Mouse (Mus musculus) forebrain, embryonic 16.5 days (tissue): ENCODE results near the gene Fem1a. TPM values are rescaled to one million over a fixed set of nuclear protein-coding genes. Genes with fewer than 3 reads are reported as not detected.

ENCODE experiments used
- ATAC-seq: fragments of 200-750 bp; cut with Nextera tagmentation; 2 replicates; pipeline ENCODE4 v1.8.0; 2017; ENCODE audit warnings: mild to moderate bottlenecking, moderate library complexity
- H3K27ac ChIP-seq: fragments of 300-500 bp; sonication (generic); 2 replicates; pipeline ENCODE4 v1.5.1; 2014; ENCODE audit warnings: low read length, control low read depth
- H3K27me3 ChIP-seq: fragments of 300-500 bp; sonication (generic); replicated peaks from 2 replicates; pipeline ENCODE4 v1.6.1; 2014; ENCODE audit warnings: low read length; ENCODE audit not compliant: control insufficient read depth, insufficient read depth
- H3K36me3 ChIP-seq: fragments of 300-500 bp; sonication (generic); 2 replicates; pipeline ENCODE4 v1.6.1; 2014; ENCODE audit not compliant: control insufficient read depth, insufficient read depth
- H3K4me1 ChIP-seq: fragments of 300-500 bp; sonication (generic); replicated peaks from 2 replicates; pipeline ENCODE4 v1.6.1; 2014; ENCODE audit warnings: low read length; ENCODE audit not compliant: control insufficient read depth, insufficient read depth
- H3K4me2 ChIP-seq: fragments of 300-500 bp; sonication (generic); 2 replicates; pipeline ENCODE4 v1.6.1; 2014; ENCODE audit warnings: mild to moderate bottlenecking, low read length, control low read depth
- H3K4me3 ChIP-seq: fragments of 300-500 bp; sonication (generic); replicated peaks from 2 replicates; pipeline ENCODE4 v1.5.1; 2014; ENCODE audit warnings: mild to moderate bottlenecking, low read length, control low read depth
- H3K9ac ChIP-seq: fragments of 300-500 bp; sonication (generic); replicated peaks from 2 replicates; pipeline ENCODE4 v1.6.1; 2014; ENCODE audit warnings: low read depth, low read length, control low read depth
- H3K9me3 ChIP-seq: fragments of 300-500 bp; sonication (generic); 2 replicates; pipeline ENCODE4 v1.6.1; 2016; ENCODE audit warnings: low read length; ENCODE audit not compliant: control insufficient read depth
- WGBS: fragments of 180-500 bp; shearing (Covaris S2); extraction: QIAGEN DNeasy Blood & Tissue Kit; methylation state at CpG from one replicate; pipeline ENCODE4 v1.1.7; 2014; 5-methylcytosine and 5-hydroxymethylcytosine counted together
- polyA plus RNA-seq: library from polyadenylated mRNA; unstranded; fragments of >200 nt; fragmentation: Nextera tagmentation; extraction: Ambion mirVana; gene quantifications from 2 replicates; pipeline ENCODE4 v1.2.1, GENCODE M21; 2015

Fem1a gene
- polyA plus RNA-seq, 1 experiment from 2014 or later, result 24.5 TPM

- WGBS, result 90% methylated on average over 8 of the region's 8 CpGs
- H3K4me1 ChIP-seq, result no peaks in the 10 kb centered on the region
- H3K4me3 ChIP-seq, result no peak overlapping the region
- no peaks in the 10 kb centered on the region for H3K27me3 ChIP-seq
- H3K9ac ChIP-seq, result no peak overlapping the region
- no peak overlapping the region for H3K27ac ChIP-seq
- no peaks in the 10 kb centered on the region for H3K36me3 ChIP-seq
- ATAC-seq, result no peak
- no peak overlapping the region for H3K4me2 ChIP-seq
- H3K9me3 ChIP-seq, result no peaks in the 10 kb centered on the region
These were observed 26.7 kb downstream of the Fem1a start for GRCm38 (mm10) chr17:56283316-56283715.

DNA sequence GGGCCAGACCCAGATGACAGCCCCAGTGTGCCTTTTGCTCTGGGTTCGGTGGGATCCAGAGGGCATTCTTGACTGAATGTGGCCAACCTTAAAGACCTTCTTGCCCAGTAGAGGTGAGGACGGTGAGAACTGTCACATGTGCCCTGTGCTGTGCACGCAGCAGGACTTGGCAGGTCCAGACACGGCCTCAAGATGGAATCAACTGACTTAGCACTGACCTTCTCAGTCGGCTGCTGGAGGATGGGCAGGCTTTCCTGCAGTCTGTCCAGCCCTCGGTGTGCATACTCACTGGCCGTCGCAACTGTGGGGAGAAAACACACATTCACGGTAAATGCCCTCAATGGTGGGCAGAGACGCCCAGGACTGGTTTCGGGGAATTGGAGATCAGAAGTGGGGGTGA is 29.4 kb downstream of the Fem1a start:
- Histone ChIP-seq H3K9ac (no peak overlapping the region), H3K4me3 (no peak overlapping the region), H3K4me1 (peaks cover 11% of the 10 kb centered on the region), H3K36me3 (no peaks in the 10 kb centered on the region), H3K27ac (no peak overlapping the region), H3K27me3 (no peaks in the 10 kb centered on the region), H3K9me3 (no peaks in the 10 kb centered on the region), H3K4me2 (no peak overlapping the region)
- ATAC-seq, result no peak
- WGBS, result 96% methylated on average over 11 of the region's 11 CpGs

GRCm38 (mm10) chr17:56287830-56288229 is 31.2 kb downstream of the Fem1a start:
- Histone ChIP-seq H3K4me1 (peaks cover 11% of the 10 kb centered on the region), H3K36me3 (no peaks in the 10 kb centered on the region), H3K27me3 (no peaks in the 10 kb centered on the region), H3K27ac (no peak overlapping the region), H3K9ac (no peak overlapping the region), H3K4me2 (no peak overlapping the region), H3K4me3 (no peak overlapping the region), H3K9me3 (no peaks in the 10 kb centered on the region)
- ATAC-seq, result no peak
- 58% methylated on average over 3 of the region's 3 CpGs for WGBS

- 38% methylated on average over 3 of the region's 3 CpGs for WGBS
- no peaks in the 10 kb centered on the region for H3K36me3 ChIP-seq
- no peaks in the 10 kb centered on the region for H3K9me3 ChIP-seq
- H3K4me3 ChIP-seq, result no peak overlapping the region
- peaks cover 11% of the 10 kb centered on the region for H3K4me1 ChIP-seq
- H3K27me3 ChIP-seq, result no peaks in the 10 kb centered on the region
- no peak overlapping the region for H3K9ac ChIP-seq
- ATAC-seq, result no peak
- H3K27ac ChIP-seq, result no peak overlapping the region
- H3K4me2 ChIP-seq, result no peak overlapping the region
These were observed 32.3 kb downstream of the Fem1a start for GRCm38 (mm10) chr17:56288866-56289265.

DNA sequence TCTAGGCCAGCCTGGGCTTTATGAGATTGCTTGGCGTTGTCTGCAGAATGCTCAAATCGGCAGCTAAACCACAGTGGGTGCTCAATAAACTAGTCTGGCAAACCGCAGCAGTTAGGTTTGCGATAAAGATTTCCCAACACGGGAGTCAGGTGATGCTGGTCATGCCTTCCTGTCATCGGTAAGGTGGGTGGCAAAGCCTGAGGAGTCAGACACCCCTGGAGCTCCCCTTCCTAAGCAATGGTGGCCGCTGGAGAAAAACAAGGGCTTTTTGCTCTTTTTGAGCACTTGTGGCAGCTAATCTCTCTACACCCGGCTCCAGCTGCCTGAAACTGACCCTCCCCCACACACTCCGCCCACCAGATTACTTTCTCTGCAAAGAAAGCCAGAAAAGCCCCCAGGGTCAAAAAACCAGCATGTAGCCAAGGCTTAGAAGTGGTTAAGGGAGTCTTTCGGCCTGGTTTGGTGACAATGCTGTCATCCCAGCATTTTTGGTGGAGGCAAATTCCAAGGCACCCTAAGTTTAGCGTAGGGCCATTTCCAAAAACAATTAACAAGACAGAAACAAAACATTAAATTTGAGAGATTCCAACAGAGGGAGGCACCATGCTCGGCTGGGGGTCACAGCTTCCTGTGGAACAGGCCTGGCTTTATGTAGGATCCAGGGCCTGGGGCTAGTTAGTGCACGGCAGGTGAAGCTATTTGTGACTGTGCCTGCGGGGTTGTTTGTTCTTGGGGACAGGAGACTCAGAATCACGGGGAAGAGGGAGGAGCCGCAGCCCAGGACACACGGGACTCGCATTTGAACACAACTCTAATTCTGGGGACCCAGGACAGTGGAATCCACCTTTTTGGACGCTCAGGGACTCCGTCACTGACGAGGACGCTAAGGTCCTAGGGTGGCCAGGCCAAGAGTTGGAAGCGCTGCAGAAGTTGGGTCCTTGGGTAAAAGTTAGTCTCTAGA is 33.0 kb downstream of the Fem1a start:
- Histone ChIP-seq H3K27ac (peak overlapping the region; percentile 26; the same call in 1 of the 2 replicates), H3K27me3 (no peaks in the 10 kb centered on the region), H3K9me3 (no peaks in the 10 kb centered on the region), H3K4me2 (peak overlapping the region; percentile 20), H3K9ac (peak overlapping the region; percentile 33; the same call in 1 of the 2 replicates), H3K4me1 (peaks cover 11% of the 10 kb centered on the region), H3K36me3 (no peaks in the 10 kb centered on the region), H3K4me3 (peak overlapping the region; percentile 26)
- 5% methylated on average over 23 of the region's 23 CpGs for WGBS
- ATAC-seq, result no peak

DNA sequence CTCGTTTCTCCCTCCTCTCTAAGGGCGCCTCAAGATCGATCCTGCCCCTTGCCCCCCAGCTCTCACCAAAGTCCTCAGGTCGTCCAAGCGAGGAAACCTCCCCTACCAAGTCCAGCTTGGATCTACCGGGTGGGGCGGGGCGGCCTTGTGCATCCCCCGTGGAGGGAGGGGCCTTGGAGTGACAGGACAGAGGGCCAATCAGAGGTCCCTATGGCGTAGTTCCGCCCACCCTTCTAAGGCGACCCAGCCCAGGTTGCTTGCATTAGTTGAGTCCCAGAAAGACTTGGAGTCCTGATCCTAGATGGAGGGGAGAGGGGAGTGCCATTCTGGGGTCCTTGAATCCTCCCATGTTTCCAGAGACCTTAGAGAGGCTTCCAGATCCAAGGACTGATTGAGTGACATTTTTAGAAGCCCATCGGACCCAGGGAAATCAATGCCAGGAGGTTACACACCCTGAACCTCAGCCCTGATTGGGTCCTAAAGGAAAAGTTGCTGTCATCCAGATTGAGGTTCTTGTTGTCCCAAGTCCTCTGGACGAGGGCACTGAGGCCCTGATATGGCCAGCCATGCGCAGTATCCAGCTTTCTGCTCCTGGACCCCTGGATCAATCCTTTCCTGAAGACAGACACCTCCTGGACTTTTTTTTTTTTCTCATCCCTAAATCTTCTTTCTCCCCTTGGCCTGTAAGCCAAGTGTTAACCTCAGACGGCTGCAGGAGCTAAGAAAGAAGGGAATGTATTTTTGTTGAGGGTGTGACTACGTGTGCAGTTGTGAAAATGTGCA is 34.0 kb downstream of the Fem1a start:
- no peaks in the 10 kb centered on the region for H3K27me3 ChIP-seq
- peaks cover 11% of the 10 kb centered on the region for H3K4me1 ChIP-seq
- peak overlapping the region; percentile 33; the same call in 1 of the 2 replicates for H3K9ac ChIP-seq
- H3K27ac ChIP-seq, result no peak overlapping the region
- peak overlapping the region; percentile 20 for H3K4me2 ChIP-seq
- ATAC-seq, result peak; percentile 64
- no peaks in the 10 kb centered on the region for H3K9me3 ChIP-seq
- no peaks in the 10 kb centered on the region for H3K36me3 ChIP-seq
- H3K4me3 ChIP-seq, result peak overlapping the region; percentile 26
- WGBS, result 5% methylated on average over 17 of the region's 17 CpGs

DNA sequence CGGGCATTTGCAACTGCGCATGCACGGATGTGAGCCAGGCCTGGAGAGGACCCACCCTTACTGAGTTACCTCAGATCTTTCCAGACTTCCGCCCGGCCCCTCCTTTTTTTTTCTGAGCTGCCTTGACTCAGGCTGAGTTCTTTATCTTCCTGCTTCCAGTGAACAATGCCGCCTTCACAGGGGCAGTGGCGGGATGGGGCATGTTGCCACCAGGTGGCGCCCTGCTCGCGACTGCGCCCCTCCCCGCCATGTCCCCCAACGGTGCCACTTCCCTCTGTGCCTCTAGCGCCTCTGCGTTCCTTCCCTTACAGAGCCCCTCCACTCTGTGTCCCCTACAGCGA is 34.5 kb downstream of the Fem1a start:
- under 1% methylated on average over 16 of the region's 16 CpGs for WGBS
- Histone ChIP-seq H3K27me3 (no peaks in the 10 kb centered on the region), H3K36me3 (no peaks in the 10 kb centered on the region), H3K9ac (peak overlapping the region; percentile 12; the same call in 1 of the 2 replicates), H3K4me2 (peak overlapping the region; percentile 20), H3K9me3 (no peaks in the 10 kb centered on the region), H3K4me3 (peak overlapping the region; percentile 8), H3K27ac (peak overlapping the region; percentile 16; the same call in 1 of the 2 replicates), H3K4me1 (peaks cover 11% of the 10 kb centered on the region)
- peak; percentile 82 for ATAC-seq

- no peak; the same call in none of the 2 replicates for ATAC-seq
- Histone ChIP-seq H3K27me3 (no peaks in the 10 kb centered on the region), H3K27ac (no peak overlapping the region)
These were observed 35.3 kb downstream of the Fem1a start for GRCm38 (mm10) chr17:56291826-56292475.

More at GRCm38 (mm10) chr17:56291826-56292475, 35.3 kb downstream of the Fem1a start:
- Histone ChIP-seq H3K4me3 (no peak overlapping the region), H3K4me1 (peaks cover 11% of the 10 kb centered on the region), H3K36me3 (no peaks in the 10 kb centered on the region), H3K9me3 (no peaks in the 10 kb centered on the region), H3K9ac (no peak overlapping the region), H3K4me2 (peak overlapping the region; percentile 20; the same call in 1 of the 2 replicates)
- 67% methylated on average over 7 of the region's 7 CpGs for WGBS
